Mouse (Mus musculus) lung, adult 10 weeks (tissue): Measurements from ENCODE around the gene Cdyl. TPM values are rescaled to one million over a fixed set of nuclear protein-coding genes. Genes with fewer than 3 reads are reported as not detected.

Experiments used
- polyA plus RNA-seq: library from polyadenylated mRNA; stranded (reverse); fragments of 350-450 nt; fragmentation: Illumina TruSeq; extraction: RNeasy Lipid Tissue Mini Kit (QIAGEN cat#74804); gene quantifications from one replicate; pipeline ENCODE4 v1.2.3, GENCODE M21; 2014; ENCODE audit warnings: low read depth, low replicate concordance; ENCODE audit not compliant: insufficient read depth

Cdyl gene
- 4.9 TPM for polyA plus RNA-seq

GRCm38 (mm10) chr13:35659406-35659985 lies at the start of gene Cdyl:
TSS of gene Cdyl (plus strand) at chr13:35659833.

GRCm38 (mm10) chr13:35905879-35906481 lies 246.3 kb downstream of the Cdyl start, which contains the start of gene Rpp40:
TSS of gene Rpp40 (minus strand) at chr13:35906359.

Other genes with a start within 250 kb of the Cdyl start
- gene Rpp40, start 246.5 kb downstream of the Cdyl start, polyA plus RNA-seq, result 6.3 TPM